Mouse (Mus musculus): Measurements from ENCODE around the gene Trip10. TPM values are rescaled to one million over a fixed set of nuclear protein-coding genes. Genes with fewer than 3 reads are reported as not detected.
A peak's percentile ranks its signal among the peaks of the same experiment; 100 is the strongest.

The Trip10 gene
- polyA plus RNA-seq, 1 experiment from 2014 or later = 38.1 TPM

DNA sequence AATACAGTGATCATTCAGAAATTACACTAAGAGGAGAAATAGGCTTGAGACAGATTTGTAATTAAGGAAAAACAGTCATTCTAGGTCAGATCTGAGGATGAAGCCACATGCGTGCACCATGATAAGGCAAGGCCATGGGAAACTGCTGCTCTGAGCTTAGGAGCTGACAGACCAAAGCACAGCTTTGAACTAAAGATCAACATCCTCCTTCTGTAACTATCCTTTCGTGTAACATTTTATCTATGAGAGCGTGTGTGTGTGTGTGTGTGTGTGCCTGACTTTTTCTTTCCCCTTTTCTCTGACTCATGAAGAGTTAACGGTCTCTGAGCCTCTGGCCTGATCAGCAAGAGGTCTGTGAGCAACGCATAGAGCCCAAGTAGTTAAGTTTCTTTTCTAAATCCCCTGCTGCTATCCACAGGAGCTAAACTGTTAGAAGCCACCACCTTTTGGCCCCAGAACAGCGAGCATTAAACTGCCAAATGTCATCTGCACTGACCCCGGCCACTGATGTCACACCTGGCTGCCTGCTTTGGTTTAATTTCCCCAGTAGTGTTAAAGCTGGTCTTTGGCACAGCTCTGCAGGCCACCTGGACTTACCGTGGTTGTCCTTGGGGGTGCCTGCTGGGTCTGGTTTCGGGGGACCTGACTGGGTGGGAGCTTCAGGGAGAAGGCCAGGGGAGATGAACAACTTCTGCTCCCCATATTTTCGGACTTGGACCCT, 5.4 kb upstream of the Trip10 start:
- Histone ChIP-seq H3K4me3 (no peak overlapping the region), H3K27me3 (no peaks in the 10 kb centered on the region), H3K4me2 (no peak overlapping the region), H3K27ac (no peak overlapping the region), H3K9me3 (0 out of 2 replicates have a peak, but pooled peaks cover 3% of the 10 kb centered on the region), H3K36me3 (peaks cover 34% of the 10 kb centered on the region), H3K9ac (no peak overlapping the region), H3K4me1 (peaks cover 17% of the 10 kb centered on the region)
- 83% methylated on average over 10 of the region's 10 CpGs for WGBS
- ATAC-seq (ENCODE audit: insufficient number of reproducible peaks, insufficient read depth, low FRiP score, low TSS enrichment, low read depth) = no peak

- Histone ChIP-seq H3K27ac (no peak overlapping the region), H3K4me3 (no peak overlapping the region), H3K9ac (no peak overlapping the region), H3K9me3 (0 out of 2 replicates have a peak, but pooled peaks cover 3% of the 10 kb centered on the region), H3K4me1 (peaks cover 21% of the 10 kb centered on the region), H3K27me3 (no peaks in the 10 kb centered on the region), H3K36me3 (peaks cover 34% of the 10 kb centered on the region), H3K4me2 (no peak overlapping the region)
- WGBS = 89% methylated on average over 10 of the region's 10 CpGs
- ATAC-seq (ENCODE audit: insufficient number of reproducible peaks, insufficient read depth, low FRiP score, low TSS enrichment, low read depth) = no peak
Measured at GRCm38 (mm10) chr17:57245311-57245929, 3.8 kb upstream of the Trip10 start.

GRCm38 (mm10) chr17:57246663-57247392, 2.4 kb upstream of the Trip10 start:
- Histone ChIP-seq H3K9me3 (0 out of 2 replicates have a peak, but pooled peaks cover 3% of the 10 kb centered on the region), H3K9ac (peak overlapping the region; percentile 84), H3K4me2 (peak overlapping the region; percentile 86), H3K4me3 (peak overlapping the region; percentile 68), H3K27me3 (no peaks in the 10 kb centered on the region), H3K4me1 (peaks cover 27% of the 10 kb centered on the region), H3K36me3 (peaks cover 29% of the 10 kb centered on the region), H3K27ac (peak overlapping the region; percentile 95)
- WGBS = 3% methylated on average over 18 of the region's 18 CpGs
- no peak for ATAC-seq (ENCODE audit: insufficient number of reproducible peaks, insufficient read depth, low FRiP score, low TSS enrichment, low read depth)

GRCm38 (mm10) chr17:57247393-57248200, 1.7 kb upstream of the Trip10 start:
- Histone ChIP-seq H3K27me3 (no peaks in the 10 kb centered on the region), H3K36me3 (peaks cover 22% of the 10 kb centered on the region), H3K9me3 (no peaks in the 10 kb centered on the region), H3K4me3 (peak overlapping the region; percentile 68), H3K4me1 (peaks cover 27% of the 10 kb centered on the region), H3K27ac (peak overlapping the region; percentile 95), H3K4me2 (peak overlapping the region; percentile 95), H3K9ac (peak overlapping the region; percentile 84)
- ATAC-seq (ENCODE audit: insufficient number of reproducible peaks, insufficient read depth, low FRiP score, low TSS enrichment, low read depth) = peak; percentile 92
- under 1% methylated on average over 46 of the region's 46 CpGs for WGBS

DNA sequence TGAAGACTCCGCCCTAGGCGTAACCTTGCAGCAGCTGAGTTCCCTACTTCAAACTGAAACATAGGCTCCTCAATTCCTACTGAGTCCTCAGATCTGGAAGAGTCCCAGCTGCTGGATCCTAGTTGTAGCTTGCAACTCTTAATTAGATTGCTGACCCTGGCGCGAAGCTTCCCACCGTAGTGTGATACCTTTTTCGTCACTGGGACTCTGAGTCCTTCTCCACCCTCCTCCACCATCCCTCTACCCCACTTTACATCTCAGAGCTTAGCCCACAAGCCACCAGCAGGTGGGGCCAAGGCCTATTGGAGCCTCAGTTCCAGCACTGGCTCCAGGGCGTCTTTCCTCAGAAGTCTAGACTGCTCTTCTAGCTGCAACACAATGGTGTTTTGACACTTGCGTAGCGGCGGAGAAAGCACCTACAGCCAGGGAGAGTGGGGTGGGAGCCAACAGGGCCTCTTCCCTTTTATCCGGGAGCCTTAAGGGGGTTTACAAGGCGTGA, 1.0 kb upstream of the Trip10 start, which contains the start of gene Gpr108:
Gpr108 (minus strand) TSS at position 246 of the 499 bp plus-strand sequence.
- H3K27me3 ChIP-seq = no peaks in the 10 kb centered on the region
- peak; percentile 65 for ATAC-seq (ENCODE audit: insufficient number of reproducible peaks, insufficient read depth, low FRiP score, low TSS enrichment, low read depth)
- peaks cover 21% of the 10 kb centered on the region for H3K36me3 ChIP-seq
- peaks cover 27% of the 10 kb centered on the region for H3K4me1 ChIP-seq
- H3K9me3 ChIP-seq = no peaks in the 10 kb centered on the region
- peak within 1 kb of the TSS; percentile 68 for H3K4me3 ChIP-seq
- H3K4me2 ChIP-seq = peak within 1 kb of the TSS; percentile 95
- peak within 1 kb of the TSS; percentile 95 for H3K27ac ChIP-seq
- WGBS = 0% methylated on average over 12 of the region's 12 CpGs
- peak within 1 kb of the TSS; percentile 84 for H3K9ac ChIP-seq

- Histone ChIP-seq H3K4me3 (peak overlapping the region; percentile 68), H3K9me3 (no peaks in the 10 kb centered on the region), H3K27ac (peak overlapping the region; percentile 89), H3K4me1 (peaks cover 27% of the 10 kb centered on the region), H3K36me3 (peaks cover 24% of the 10 kb centered on the region), H3K9ac (peak overlapping the region; percentile 82), H3K4me2 (peak overlapping the region; percentile 95), H3K27me3 (no peaks in the 10 kb centered on the region)
- ATAC-seq (ENCODE audit: insufficient number of reproducible peaks, insufficient read depth, low FRiP score, low TSS enrichment, low read depth) = no peak
- WGBS = 6% methylated on average over 13 of the region's 13 CpGs
Measured at GRCm38 (mm10) chr17:57248771-57249170, 484 bp upstream of the Trip10 start.

DNA sequence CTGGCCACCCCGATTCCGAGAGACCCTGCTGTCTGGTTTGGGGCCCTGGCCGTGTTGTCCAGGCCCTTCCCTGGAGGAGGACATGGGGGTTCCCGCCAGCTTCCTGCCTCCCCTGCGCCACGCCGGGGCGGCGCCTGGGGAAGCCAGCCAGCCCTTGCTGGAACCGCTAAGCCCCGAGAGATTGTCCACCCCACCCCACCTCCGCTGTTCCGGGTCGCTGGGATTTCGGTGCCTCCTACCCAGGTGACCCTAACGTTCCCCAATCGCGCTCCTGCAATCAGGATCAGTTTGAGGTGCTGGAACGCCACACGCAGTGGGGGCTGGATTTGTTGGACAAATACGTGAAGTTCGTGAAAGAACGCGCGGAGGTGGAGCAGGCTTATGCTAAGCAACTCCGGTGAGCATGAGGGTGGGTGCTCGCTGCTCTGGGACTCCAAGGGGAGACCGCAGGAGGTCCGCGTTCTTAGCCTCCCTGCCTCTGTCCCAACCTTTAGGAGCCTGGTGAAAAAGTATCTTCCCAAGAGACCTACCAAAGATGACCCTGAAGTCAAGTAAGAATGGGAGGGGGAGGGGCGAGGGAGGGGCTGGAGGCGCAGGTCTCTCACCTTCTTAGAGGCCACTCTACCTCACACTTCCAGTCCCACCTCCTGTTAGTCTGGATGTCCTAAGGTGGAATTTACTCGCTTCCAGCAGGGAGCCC, 1.4 kb downstream of the Trip10 start:
- peak overlapping the region; percentile 95 for H3K4me2 ChIP-seq
- peak overlapping the region; percentile 82 for H3K9ac ChIP-seq
- H3K36me3 ChIP-seq = peaks cover 29% of the 10 kb centered on the region
- H3K4me3 ChIP-seq = peak overlapping the region; percentile 68
- no peak for ATAC-seq (ENCODE audit: insufficient number of reproducible peaks, insufficient read depth, low FRiP score, low TSS enrichment, low read depth)
- no peaks in the 10 kb centered on the region for H3K27me3 ChIP-seq
- H3K9me3 ChIP-seq = no peaks in the 10 kb centered on the region
- peak overlapping the region; percentile 53 for H3K27ac ChIP-seq
- WGBS = 2% methylated on average over 33 of the region's 33 CpGs
- peaks cover 27% of the 10 kb centered on the region for H3K4me1 ChIP-seq

DNA sequence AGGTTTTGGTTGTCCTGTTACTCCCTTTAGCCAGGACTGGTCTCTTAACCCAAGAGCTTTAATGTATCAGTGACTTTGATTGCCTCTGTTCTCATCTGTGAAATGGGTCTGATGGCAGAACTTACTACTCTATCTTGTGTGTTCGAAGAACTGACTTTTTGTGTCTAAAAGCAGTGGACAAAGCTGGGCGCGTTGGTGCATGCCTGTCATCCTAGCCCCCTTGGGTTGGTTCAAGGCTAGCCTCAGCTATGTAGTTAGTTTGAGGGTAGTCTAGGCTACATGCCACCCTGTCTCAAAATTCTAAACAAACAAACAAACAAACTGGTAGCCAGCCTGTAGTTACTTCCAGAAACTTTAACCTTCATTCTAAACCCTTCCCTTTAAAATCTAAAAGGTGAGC, 2.2 kb downstream of the Trip10 start:
- no peak overlapping the region for H3K27ac ChIP-seq
- no peaks in the 10 kb centered on the region for H3K27me3 ChIP-seq
- H3K9me3 ChIP-seq = no peaks in the 10 kb centered on the region
- no peak overlapping the region for H3K9ac ChIP-seq
- no peak for ATAC-seq (ENCODE audit: insufficient number of reproducible peaks, insufficient read depth, low FRiP score, low TSS enrichment, low read depth)
- H3K4me1 ChIP-seq = peaks cover 19% of the 10 kb centered on the region
- no peak overlapping the region; the same call in 1 of the 2 replicates for H3K4me2 ChIP-seq
- H3K4me3 ChIP-seq = peak overlapping the region; percentile 68; the same call in 1 of the 2 replicates
- peaks cover 37% of the 10 kb centered on the region for H3K36me3 ChIP-seq
- 92% methylated on average over 3 of the region's 3 CpGs for WGBS

DNA sequence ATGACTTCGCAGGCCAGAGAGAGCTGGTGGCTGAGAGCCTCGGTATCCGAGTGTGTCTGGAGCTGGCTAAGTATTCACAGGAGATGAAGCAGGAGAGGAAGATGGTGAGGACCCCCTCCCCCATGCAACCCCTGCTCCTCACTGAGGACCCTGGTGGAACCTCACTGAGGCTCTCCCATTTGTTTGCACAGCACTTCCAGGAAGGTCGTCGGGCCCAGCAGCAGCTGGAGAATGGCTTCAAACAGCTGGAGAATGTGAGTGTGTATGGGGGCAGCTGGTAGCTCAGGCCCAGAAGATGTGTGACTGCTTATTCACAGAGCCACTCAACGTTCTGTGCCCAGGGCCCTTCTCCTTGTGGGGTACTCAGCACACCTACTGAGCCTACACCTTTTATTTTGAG, 4.1 kb downstream of the Trip10 start:
- H3K36me3 ChIP-seq = peaks cover 54% of the 10 kb centered on the region
- WGBS = 81% methylated on average over 6 of the region's 6 CpGs

DNA sequence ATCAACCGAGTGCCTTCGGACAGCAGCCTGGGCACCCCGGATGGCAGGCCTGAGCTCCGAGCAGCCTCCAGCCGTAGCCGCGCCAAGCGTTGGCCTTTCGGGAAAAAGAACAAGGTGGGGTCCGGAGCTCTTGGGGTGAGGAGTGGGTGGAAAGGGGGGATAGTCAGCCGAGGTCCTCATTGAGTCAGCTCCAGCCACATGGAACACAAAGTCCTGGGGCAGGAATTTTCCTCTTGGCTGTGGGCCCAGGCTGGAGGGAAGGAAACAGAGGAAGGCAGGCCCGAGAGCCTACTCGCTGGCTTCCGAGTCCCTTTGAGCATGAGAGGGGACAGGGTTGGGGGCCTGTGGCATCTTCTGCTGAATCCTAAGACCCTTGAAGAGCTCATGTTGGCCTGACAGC, 6.1 kb downstream of the Trip10 start:
- Histone ChIP-seq H3K4me1 (peaks cover 7% of the 10 kb centered on the region), H3K9me3 (no peaks in the 10 kb centered on the region), H3K4me3 (no peak overlapping the region), H3K27me3 (no peaks in the 10 kb centered on the region), H3K36me3 (peaks cover 74% of the 10 kb centered on the region), H3K4me2 (no peak overlapping the region), H3K27ac (no peak overlapping the region), H3K9ac (no peak overlapping the region)
- ATAC-seq (ENCODE audit: insufficient number of reproducible peaks, insufficient read depth, low FRiP score, low TSS enrichment, low read depth) = no peak
- WGBS = 88% methylated on average over 14 of the region's 14 CpGs

More for the DNA sequence above, 4.1 kb downstream of the Trip10 start:
- Histone ChIP-seq H3K27ac (no peak overlapping the region), H3K9me3 (no peaks in the 10 kb centered on the region), H3K4me3 (no peak overlapping the region), H3K4me2 (no peak overlapping the region), H3K27me3 (no peaks in the 10 kb centered on the region), H3K4me1 (peaks cover 15% of the 10 kb centered on the region), H3K9ac (no peak overlapping the region)
- ATAC-seq (ENCODE audit: insufficient number of reproducible peaks, insufficient read depth, low FRiP score, low TSS enrichment, low read depth) = no peak
